Mouse (Mus musculus): ENCODE results near the gene Sh3glb2. TPM values are rescaled to one million over a fixed set of nuclear protein-coding genes. Genes with fewer than 3 reads are reported as not detected.

Sh3glb2 gene
- 29.2 and 29.6 TPM in 2 replicates for polyA plus RNA-seq (2015; fragmentation: Nextera tagmentation; extraction: Ambion mirVana)

DNA sequence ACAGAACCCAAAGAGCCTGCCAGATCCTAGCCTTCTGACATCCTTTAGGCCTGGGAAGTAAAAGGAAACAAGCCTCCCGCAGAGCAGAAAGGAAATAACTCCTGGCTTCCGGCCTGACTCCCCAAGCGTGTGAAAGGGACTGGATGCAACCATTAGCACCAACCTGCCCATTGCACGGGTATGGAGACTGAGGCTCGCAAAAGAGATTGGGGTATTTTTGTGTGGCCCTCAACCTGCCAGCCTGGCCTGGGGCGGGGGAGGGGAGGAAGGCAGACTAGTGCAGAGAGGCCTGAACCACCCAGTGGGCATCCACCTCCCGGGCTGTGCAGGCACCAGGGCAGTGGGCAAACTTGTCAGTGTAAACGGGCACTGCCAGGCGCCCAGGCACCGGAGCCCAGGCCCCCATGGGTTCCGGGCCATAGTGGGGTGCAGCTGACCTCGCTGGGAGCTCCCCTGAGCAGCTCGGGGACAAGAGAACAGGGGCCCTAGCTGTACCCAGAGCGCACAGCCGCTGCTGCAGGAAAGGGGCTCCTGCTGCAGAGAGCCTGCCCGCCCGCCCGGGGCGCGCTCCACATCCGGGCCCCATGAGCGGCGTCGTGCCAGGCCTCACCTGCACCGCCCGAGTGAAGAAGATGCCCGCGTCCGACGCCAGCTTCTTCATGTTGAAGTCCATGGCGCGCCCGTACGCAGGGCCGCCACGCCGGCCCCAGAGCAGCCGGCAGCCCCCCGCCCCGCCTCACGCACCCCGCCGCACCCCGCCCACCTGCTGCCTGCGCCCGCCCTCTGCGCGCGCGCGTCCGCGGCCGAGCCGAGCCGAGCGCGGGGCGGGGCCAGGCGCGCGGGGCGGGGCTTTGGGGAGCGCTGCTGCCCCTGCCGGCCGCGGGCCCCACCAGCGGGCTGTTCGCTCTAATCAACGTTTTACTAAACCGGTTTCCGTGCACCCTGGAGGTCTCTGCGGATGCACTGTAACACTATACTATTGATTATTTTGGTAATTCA lies at the start of gene Sh3glb2:
Sh3glb2 (minus strand) TSS at position 805 of the 999 bp plus-strand sequence.

DNA sequence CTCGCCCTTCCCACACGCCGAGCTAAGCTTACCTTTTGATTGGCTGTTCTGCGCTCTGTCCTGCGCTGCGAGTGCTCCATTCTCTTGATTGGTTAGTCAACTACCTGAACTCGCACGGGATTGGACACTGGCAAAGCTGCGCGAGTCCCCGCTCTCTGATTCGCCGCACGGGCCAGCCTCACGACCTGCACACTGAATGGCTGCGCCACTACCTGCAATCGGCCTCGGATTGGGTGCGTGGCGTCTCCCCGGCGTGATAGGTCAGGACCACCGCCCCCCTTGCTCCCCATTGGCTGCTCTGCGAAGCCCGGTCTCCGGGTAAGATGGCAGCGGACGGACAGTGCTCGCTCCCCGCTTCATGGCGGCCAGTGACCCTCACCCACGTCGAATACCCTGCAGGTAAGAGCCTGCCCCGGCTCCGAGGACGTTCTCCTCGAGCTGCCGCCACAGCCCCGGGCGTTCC lies 33.0 kb upstream of the Sh3glb2 start, which contains the start of gene Dolpp1:
Dolpp1 (plus strand) TSS at position 141 of the 463 bp plus-strand sequence.

DNA sequence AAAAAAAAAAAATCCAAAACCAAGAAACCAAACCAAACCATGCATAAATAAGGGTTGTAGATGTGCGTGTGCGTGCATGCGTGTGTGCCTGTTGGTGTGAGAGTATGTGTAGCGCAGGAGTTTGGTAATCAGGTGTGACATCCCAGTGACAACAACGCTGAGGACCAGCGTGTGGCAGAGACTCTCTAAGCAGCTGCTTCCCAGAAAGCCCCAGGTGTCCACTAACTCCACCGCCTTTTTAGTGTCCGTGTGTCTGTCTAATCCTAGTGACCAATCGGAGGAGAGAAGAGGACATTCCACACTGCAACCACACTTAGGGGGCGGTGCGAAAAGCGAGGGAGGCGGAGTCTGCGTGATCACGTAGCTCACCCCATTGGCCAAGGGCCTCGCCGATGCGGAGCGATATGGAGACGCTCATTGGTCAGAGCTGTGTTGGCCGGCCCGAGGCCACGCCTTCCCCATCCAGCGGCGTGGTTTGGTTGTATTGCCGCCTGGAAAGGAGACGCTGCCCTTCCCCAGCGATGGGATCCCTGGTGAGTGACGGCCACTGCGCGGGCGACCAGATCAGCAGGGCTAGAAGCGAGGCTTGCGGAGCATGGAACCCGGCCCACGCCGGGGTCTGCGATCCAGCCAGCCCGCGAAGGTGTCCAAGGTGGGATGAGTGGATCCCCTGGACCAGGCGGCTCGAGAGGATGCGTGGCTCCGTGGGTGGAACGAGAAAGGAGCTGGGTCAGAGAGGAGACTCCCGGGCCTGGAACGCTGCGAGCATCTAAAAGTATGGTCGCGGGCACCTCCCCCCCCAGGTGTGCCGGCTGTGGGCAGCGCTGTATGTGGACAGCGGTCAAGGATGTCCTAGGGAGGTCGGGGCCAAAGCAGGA lies 4.9 kb upstream of the Sh3glb2 start, which contains the start of gene Miga2:
Miga2 (plus strand) TSS at position 461 of the 878 bp plus-strand sequence.

Other genes with a start within 250 kb of the Sh3glb2 start
- gene Zer1, start 234.8 kb downstream of the Sh3glb2 start, polyA plus RNA-seq (2015; fragmentation: Nextera tagmentation; extraction: Ambion mirVana) = 5.2 and 6.0 TPM in 2 replicates
- 4.7 TPM in 2 replicates for gene Tbc1d13, start 225.6 kb downstream of the Sh3glb2 start, polyA plus RNA-seq (2015; fragmentation: Nextera tagmentation; extraction: Ambion mirVana)
- 15.6 and 15.9 TPM in 2 replicates for gene Endog, start 187.8 kb downstream of the Sh3glb2 start, polyA plus RNA-seq (2015; fragmentation: Nextera tagmentation; extraction: Ambion mirVana)
- 21.5 and 24.4 TPM in 2 replicates for gene Spout1, start 180.9 kb downstream of the Sh3glb2 start, polyA plus RNA-seq (2015; fragmentation: Nextera tagmentation; extraction: Ambion mirVana)
- 5.0 and 5.9 TPM in 2 replicates for gene Kyat1, start 153.5 kb downstream of the Sh3glb2 start, polyA plus RNA-seq (2015; fragmentation: Nextera tagmentation; extraction: Ambion mirVana)
- gene Lrrc8a, start 121.6 kb downstream of the Sh3glb2 start, polyA plus RNA-seq (2015; fragmentation: Nextera tagmentation; extraction: Ambion mirVana) = 17.3 and 19.2 TPM in 2 replicates
- gene Gm28035, start 118.8 kb downstream of the Sh3glb2 start, polyA plus RNA-seq (2015; fragmentation: Nextera tagmentation; extraction: Ambion mirVana) = 0.06 and 0.08 TPM in 2 replicates
- 4.4 and 6.5 TPM in 2 replicates for gene Phyhd1, start 93.1 kb downstream of the Sh3glb2 start, polyA plus RNA-seq (2015; fragmentation: Nextera tagmentation; extraction: Ambion mirVana)
- not detected in 2 replicates for gene Gm28038, start 78.3 kb downstream of the Sh3glb2 start, polyA plus RNA-seq (2015; fragmentation: Nextera tagmentation; extraction: Ambion mirVana)
- 12.5 and 13.7 TPM in 2 replicates for gene Dolk, start 73.0 kb downstream of the Sh3glb2 start, polyA plus RNA-seq (2015; fragmentation: Nextera tagmentation; extraction: Ambion mirVana)
- gene Nup188, start 72.9 kb downstream of the Sh3glb2 start, polyA plus RNA-seq (2015; fragmentation: Nextera tagmentation; extraction: Ambion mirVana) = 17.0 and 17.5 TPM in 2 replicates
- gene Miga2, start 4.9 kb upstream of the Sh3glb2 start, polyA plus RNA-seq (2015; fragmentation: Nextera tagmentation; extraction: Ambion mirVana) = 9.0 and 10.8 TPM in 2 replicates
- gene Dolpp1, start 32.9 kb upstream of the Sh3glb2 start, polyA plus RNA-seq (2015; fragmentation: Nextera tagmentation; extraction: Ambion mirVana) = 16.1 and 16.7 TPM in 2 replicates
- 26.9 and 28.0 TPM in 2 replicates for gene Crat, start 56.5 kb upstream of the Sh3glb2 start, polyA plus RNA-seq (2015; fragmentation: Nextera tagmentation; extraction: Ambion mirVana)
- 180 and 187 TPM in 2 replicates for gene Ptpa, start 56.7 kb upstream of the Sh3glb2 start, polyA plus RNA-seq (2015; fragmentation: Nextera tagmentation; extraction: Ambion mirVana)
- 1.1 and 1.3 TPM in 2 replicates for gene Ier5l, start 114.9 kb upstream of the Sh3glb2 start, polyA plus RNA-seq (2015; fragmentation: Nextera tagmentation; extraction: Ambion mirVana)
- gene Cstad, start 235.7 kb upstream of the Sh3glb2 start, polyA plus RNA-seq (2015; fragmentation: Nextera tagmentation; extraction: Ambion mirVana) = 0.46 and 0.53 TPM in 2 replicates

Measured in spleen, postnatal 0 days (tissue).